In the genomic region with DNA sequence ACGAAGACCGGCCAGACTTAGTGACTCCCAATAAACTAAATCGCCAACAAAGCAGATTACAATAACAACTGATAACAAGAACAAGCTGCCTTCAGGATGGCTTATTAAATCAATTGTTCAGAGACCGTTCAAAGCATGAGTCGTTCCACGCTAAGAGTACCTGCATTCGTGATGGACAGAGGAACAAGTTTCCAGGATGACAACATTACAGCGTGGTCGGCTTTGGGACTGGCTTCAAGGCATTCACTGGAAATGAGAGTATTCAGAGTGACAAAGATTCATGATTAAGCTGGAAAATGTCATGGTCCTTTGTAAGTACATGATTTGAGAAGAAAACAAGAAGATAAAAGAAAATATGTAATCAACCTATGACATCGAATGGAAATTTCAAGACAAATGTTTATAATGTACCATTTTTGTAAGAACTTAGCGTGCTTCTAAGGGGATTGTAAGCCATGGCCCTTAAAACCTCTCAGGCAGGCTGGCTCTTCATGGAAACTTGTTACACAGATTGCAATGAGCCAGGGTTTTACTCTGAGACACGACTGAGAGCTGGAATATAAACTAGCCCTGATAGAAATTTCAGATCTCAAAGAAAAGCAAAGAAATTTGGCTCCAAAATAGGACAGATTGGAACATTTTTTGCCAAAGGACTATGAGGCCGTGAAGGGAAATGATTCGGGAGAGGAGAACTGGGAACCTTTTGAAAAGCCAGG, we compare ENCODE assay signal across 17 mouse cellular contexts.
"Had no signal": no experiment of that assay in that cellular context is flagged by ENCODE, and none has a peak within 500 bp of the region (broad histone marks: within the 10 kb centered on the region; RNA-seq: fewer than 3 reads in every experiment).

No protein-coding gene starts in this region.

- ATAC-seq: hindbrain, postnatal 0 days; intestine, embryonic 16.5 days; liver, embryonic 12.5 days had no signal

- DNase-seq: gastrocnemius, postnatal 14 days; gastrocnemius, postnatal 36 days; heart, adult 11 months; heart, adult 2 months; heart, postnatal 14 days; heart, postnatal 36 days; kidney, adult 11 months; kidney, adult 2 months; kidney, adult 9 months; kidney, postnatal 14 days; kidney, postnatal 36 days; layer of hippocampus, adult 9-11 months; layer of hippocampus, postnatal 36 days; left cerebral cortex, postnatal 4 days had no signal
